Mouse (Mus musculus) CH12.LX (cell line): ENCODE data around the gene Mrgbp. TPM values are rescaled to one million over a fixed set of nuclear protein-coding genes. Genes with fewer than 3 reads are reported as not detected.

ENCODE experiments used
- DNase-seq: peaks from one replicate; pipeline ENCODE4 v3.0.0-alpha.2; 2013; ENCODE audit errors: extremely low read depth
- H3K27ac ChIP-seq: 2 replicates; pipeline ENCODE4 v1.5.1; 2012; ENCODE audit warnings: low read depth, mild to moderate bottlenecking, control low read depth, moderate library complexity; ENCODE audit not compliant: insufficient read depth
- H3K27me3 ChIP-seq: replicated peaks from 2 replicates; pipeline ENCODE3; 2012; ENCODE audit warnings: inconsistent platforms
- H3K36me3 ChIP-seq, 2 experiments: replicated peaks in 1 of 2; 2 replicates each; pipeline versions ENCODE3 to v1.6.1; 2012; ENCODE audit warnings: inconsistent platforms in 1 of 2, low read length in 1 of 2, mild to moderate bottlenecking in 1 of 2, mixed read lengths in 1 of 2, moderate library complexity in 1 of 2; ENCODE audit not compliant: control insufficient read depth in 1 of 2, insufficient read depth in 1 of 2
- H3K4me1 ChIP-seq, 2 experiments: 2 replicates each; pipeline ENCODE4 v1.6.1; 2012; ENCODE audit warnings: inconsistent platforms in 1 of 2, moderate library complexity in 1 of 2; ENCODE audit not compliant: insufficient read depth in 2 of 2, control insufficient read depth in 1 of 2
- H3K4me2 ChIP-seq: 2 replicates; pipeline ENCODE4 v1.6.1; 2012; ENCODE audit warnings: low read depth, mild to moderate bottlenecking, control low read depth; ENCODE audit not compliant: poor library complexity, insufficient read depth, severe bottlenecking
- H3K4me3 ChIP-seq, 3 experiments: fragments of 150-350 bp in 1 of 3; sonication (generic) in 1 of 3; replicated peaks in 1 of 3; 2 replicates each; pipeline versions ENCODE3 to v1.5.1; 2011 to 2012; ENCODE audit warnings: low read depth in 2 of 3, low read length in 2 of 3, mild to moderate bottlenecking in 2 of 3, moderate library complexity in 2 of 3, control low read depth in 1 of 3, improper control_type of control experiment in 1 of 3, inconsistent platforms in 1 of 3, mixed read lengths in 1 of 3; ENCODE audit not compliant: poor library complexity in 1 of 3
- H3K79me2 ChIP-seq: replicated peaks from 2 replicates; pipeline ENCODE4 v1.6.1; 2012; ENCODE audit warnings: mild to moderate bottlenecking, moderate library complexity; ENCODE audit not compliant: control insufficient read depth, poor library complexity, insufficient read depth, severe bottlenecking; ENCODE audit errors: extremely low read depth
- H3K9ac ChIP-seq: 2 replicates; pipeline ENCODE4 v1.6.1; 2012; ENCODE audit warnings: low read depth, mild to moderate bottlenecking, control low read depth, moderate library complexity; ENCODE audit not compliant: insufficient read depth
- H3K9me3 ChIP-seq: replicated peaks from 2 replicates; pipeline ENCODE3; 2012; ENCODE audit warnings: low read length, inconsistent platforms, mixed read lengths
- BHLHE40 ChIP-seq: IDR thresholded peaks from 2 replicates; pipeline ENCODE4 v1.6.1; 2011; ENCODE audit warnings: mild to moderate bottlenecking, low read depth, low read length, improper control_type of control experiment
- ELF1 ChIP-seq: IDR thresholded peaks from 2 replicates; pipeline ENCODE4 v1.6.1; 2014; ENCODE audit warnings: low read depth, mild to moderate bottlenecking, inconsistent platforms, low read length, improper control_type of control experiment
- ETS1 ChIP-seq: conservative IDR thresholded peaks from 2 replicates; pipeline ENCODE4 v1.6.1; 2012; ENCODE audit warnings: low read depth, mild to moderate bottlenecking, inconsistent platforms, low read length, improper control_type of control experiment, moderate library complexity
- GABPA ChIP-seq: IDR thresholded peaks from 2 replicates; pipeline ENCODE4 v1.6.1; 2012; ENCODE audit warnings: low read depth, low read length, improper control_type of control experiment, inconsistent platforms; ENCODE audit not compliant: insufficient replicate concordance
- IRF4 ChIP-seq: IDR thresholded peaks from 2 replicates; pipeline ENCODE4 v1.6.1; 2014; ENCODE audit warnings: low read depth, mild to moderate bottlenecking, inconsistent platforms, low read length, improper control_type of control experiment
- JUN ChIP-seq: IDR thresholded peaks from 2 replicates; pipeline ENCODE4 v1.6.1; 2011; ENCODE audit warnings: low read depth, mild to moderate bottlenecking, low read length, improper control_type of control experiment, moderate library complexity; ENCODE audit not compliant: insufficient read depth
- KAT2A ChIP-seq: IDR thresholded peaks from 2 replicates; pipeline ENCODE4 v1.6.1; 2012; ENCODE audit warnings: low read length, improper control_type of control experiment, inconsistent platforms; ENCODE audit not compliant: insufficient replicate concordance
- MAZ ChIP-seq: IDR thresholded peaks from 2 replicates; pipeline ENCODE4 v1.6.1; 2012; ENCODE audit warnings: low read depth, mild to moderate bottlenecking, inconsistent platforms, low read length, improper control_type of control experiment, moderate library complexity
- MEF2A ChIP-seq: IDR thresholded peaks from 2 replicates; pipeline ENCODE4 v1.6.1; 2014; ENCODE audit warnings: low read depth, mild to moderate bottlenecking, inconsistent platforms, low read length, improper control_type of control experiment, borderline replicate concordance
- MYC ChIP-seq: IDR thresholded peaks from 2 replicates; pipeline ENCODE4 v1.6.1; 2011; ENCODE audit warnings: low read depth, mild to moderate bottlenecking, improper control_type of control experiment, low read length
- RCOR1 ChIP-seq: conservative IDR thresholded peaks from 2 replicates; pipeline ENCODE4 v1.6.1; 2012; ENCODE audit warnings: low read depth, mild to moderate bottlenecking, inconsistent platforms, low read length, improper control_type of control experiment
- TCF12 ChIP-seq: IDR thresholded peaks from 2 replicates; pipeline ENCODE4 v1.6.1; 2014; ENCODE audit warnings: low read depth, mild to moderate bottlenecking, inconsistent platforms, low read length, improper control_type of control experiment
- USF2 ChIP-seq: conservative IDR thresholded peaks from 2 replicates; pipeline ENCODE4 v1.6.1; 2011; ENCODE audit warnings: low read depth, low read length, improper control_type of control experiment
- ZKSCAN1 ChIP-seq: IDR thresholded peaks from 2 replicates; pipeline ENCODE4 v1.6.1; 2012; ENCODE audit warnings: low read depth, inconsistent platforms, low read length, improper control_type of control experiment, borderline replicate concordance
- ZMIZ1 ChIP-seq: IDR thresholded peaks from 2 replicates; pipeline ENCODE4 v1.6.1; 2012; ENCODE audit warnings: low read depth, mild to moderate bottlenecking, inconsistent platforms, low read length, improper control_type of control experiment
- ZNF384 ChIP-seq: IDR thresholded peaks from 2 replicates; pipeline ENCODE4 v1.6.1; 2012; ENCODE audit warnings: low read depth, low read length, improper control_type of control experiment, inconsistent platforms
- dilution Hi-C: fragments of 300-500 bp; cut with MboI; formaldehyde crosslinking; loops from 2 replicates; pipeline ENCODE4 v1.14.3; 2020; ENCODE audit warnings: low sequenced_read_pairs; ENCODE audit not compliant: extremely low pct_unique_long_range_greater_than_20kb, extremely low pct_ligation_motif_present
- in situ Hi-C: fragments of 300-500 bp; cut with MboI; formaldehyde crosslinking; loops from 3 replicates; pipeline ENCODE4 v1.14.3; 2019; ENCODE audit warnings: low sequenced_read_pairs, low pct_ligation_motif_present, low pct_unique_long_range_greater_than_20kb, mixed read lengths
- polyA plus RNA-seq: library from polyadenylated mRNA; unstranded; fragments of >175 nt; gene quantifications from 2 replicates; pipeline ENCODE4 v1.2.1, GENCODE M21; 2012; ENCODE audit warnings: low read depth; ENCODE audit not compliant: insufficient read length
- total RNA-seq, 2 experiments: library from RNA; depleted of rRNA; stranded (reverse); fragments of 300-350 nt in 1 of 2; fragments of >200 nt in 1 of 2; gene quantifications; 2 replicates each; pipeline ENCODE4 v1.2.3; 2012 to 2014

Mrgbp gene
- total and polyA plus RNA-seq, 3 experiments: 31.2 to 64.6 (median 47.5) TPM

GRCm38 (mm10) chr2:180563296-180563695 lies 17.8 kb upstream of the Mrgbp start (continued):
- TF ChIP-seq TCF12: peak; percentile 38; the same call in 1 of the 2 replicates
- no peak for TF ChIP-seq KAT2A
- no peak for TF ChIP-seq ZNF384
- no peak for TF ChIP-seq GABPA
- TF ChIP-seq ETS1: peak; percentile 30; the same call in 1 of the 2 replicates
- no peak for TF ChIP-seq MEF2A
- TF ChIP-seq MAZ: no peak
- TF ChIP-seq MYC: 0 out of 2 replicates have a peak, but pooled peaks have one; percentile 32
- TF ChIP-seq JUN: no peak
- no peak for TF ChIP-seq RCOR1
- no peak for TF ChIP-seq USF2
- TF ChIP-seq ZKSCAN1: no peak
- no peak for TF ChIP-seq ZMIZ1
- 0 out of 2 replicates have a peak, but pooled peaks have one; percentile 28 for TF ChIP-seq IRF4

- Histone ChIP-seq H3K9me3 (peaks cover 2% of the 10 kb centered on the region), H3K4me2 (peak overlapping the region; percentile 55), H3K27me3 (no peaks in the 10 kb centered on the region), H3K79me2 (no peaks in the 10 kb centered on the region), H3K36me3 (no peaks in the 10 kb centered on the region), H3K9ac (no peak overlapping the region), H3K4me3 (no peak overlapping the region), H3K27ac (no peak overlapping the region), H3K4me1 (peaks cover 15 to 19% of the 10 kb centered on the region in 2 experiments)
- in situ Hi-C loops (no loop called here), dilution Hi-C loops (no loop called here)
- TF ChIP-seq JUN: no peak
- no peak for TF ChIP-seq ELF1
- TF ChIP-seq BHLHE40: 0 out of 2 replicates have a peak, but pooled peaks have one; percentile 11
- no peak for DNase-seq
These were observed 17.3 kb upstream of the Mrgbp start for GRCm38 (mm10) chr2:180563841-180564240.
